In the genomic region with DNA sequence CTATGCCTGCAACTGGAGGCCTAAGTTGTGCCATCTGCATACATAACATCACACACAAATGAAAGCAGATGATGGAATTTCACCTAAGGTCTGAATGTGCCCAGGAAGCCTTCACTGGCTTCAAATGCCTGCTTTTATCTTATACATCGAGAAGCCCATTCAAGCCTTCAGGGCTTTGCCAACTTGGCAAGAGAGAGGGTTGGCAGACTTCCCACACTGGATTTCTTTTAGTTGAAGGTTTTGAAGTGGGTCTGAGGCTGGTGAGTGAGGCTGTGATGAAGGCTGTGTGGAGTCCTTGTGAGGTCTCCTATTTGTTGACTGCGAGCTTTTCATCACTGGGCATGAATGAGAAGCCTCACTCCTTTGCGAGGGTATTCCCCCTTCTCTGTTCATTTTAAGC, we compare ENCODE assay signal across 8 mouse cellular contexts.
DNase-seq lines count a peak whose midpoint lies in the region; ATAC-seq lines count a peak whose summit lies in the region.

No protein-coding gene starts in this region.

- ATAC-seq in neural tube, embryonic 12.5 days (ENCODE audit: low FRiP score, low read depth) = peak; percentile 44; the same call in 1 of the 2 replicates
- ATAC-seq in hindbrain, embryonic 15.5 days (ENCODE audit: low FRiP score, low read depth) = peak; percentile 92
- ATAC-seq in intestine, embryonic 15.5 days = no peak

- no peak overlapping the region for H3K9ac ChIP-seq in neural tube, embryonic 12.5 days
- no peak overlapping the region for H3K9ac ChIP-seq in hindbrain, embryonic 15.5 days
- no peak overlapping the region for H3K9ac ChIP-seq in intestine, embryonic 15.5 days

- H3K36me3 ChIP-seq in neural tube, embryonic 12.5 days = no peaks in the 10 kb centered on the region
- no peaks in the 10 kb centered on the region for H3K36me3 ChIP-seq in hindbrain, embryonic 15.5 days
- no peaks in the 10 kb centered on the region for H3K36me3 ChIP-seq in intestine, embryonic 15.5 days

- WGBS in neural tube, embryonic 12.5 days = 60% methylated on average over 3 of the region's 3 CpGs
- WGBS in hindbrain, embryonic 15.5 days = 41% methylated on average over 3 of the region's 3 CpGs
- WGBS in intestine, embryonic 15.5 days = 65% methylated on average over 3 of the region's 3 CpGs

- no peaks in the 10 kb centered on the region for H3K27me3 ChIP-seq in neural tube, embryonic 12.5 days (replicated peaks)
- no peaks in the 10 kb centered on the region for H3K27me3 ChIP-seq in hindbrain, embryonic 15.5 days
- no peaks in the 10 kb centered on the region for H3K27me3 ChIP-seq in intestine, embryonic 15.5 days (replicated peaks)

- H3K27ac ChIP-seq in neural tube, embryonic 12.5 days = no peak overlapping the region
- H3K27ac ChIP-seq in hindbrain, embryonic 15.5 days (replicated peaks) = no peak overlapping the region
- H3K27ac ChIP-seq in intestine, embryonic 15.5 days = no peak overlapping the region

- no peak overlapping the region for H3K4me2 ChIP-seq in neural tube, embryonic 12.5 days (replicated peaks)
- H3K4me2 ChIP-seq in hindbrain, embryonic 15.5 days = no peak overlapping the region
- no peak overlapping the region for H3K4me2 ChIP-seq in intestine, embryonic 15.5 days (replicated peaks)

- no peak overlapping the region for H3K4me3 ChIP-seq in neural tube, embryonic 12.5 days
- H3K4me3 ChIP-seq in hindbrain, embryonic 15.5 days = no peak overlapping the region
- no peak overlapping the region for H3K4me3 ChIP-seq in intestine, embryonic 15.5 days (replicated peaks)

- H3K9me3 ChIP-seq in neural tube, embryonic 12.5 days = no peaks in the 10 kb centered on the region
- H3K9me3 ChIP-seq in hindbrain, embryonic 15.5 days = no peaks in the 10 kb centered on the region
- no peaks in the 10 kb centered on the region for H3K9me3 ChIP-seq in intestine, embryonic 15.5 days

- H3K4me1 ChIP-seq in neural tube, embryonic 12.5 days = no peaks in the 10 kb centered on the region
- H3K4me1 ChIP-seq in hindbrain, embryonic 15.5 days (replicated peaks) = 0 out of 2 replicates have a peak, but pooled peaks cover 3% of the 10 kb centered on the region
- H3K4me1 ChIP-seq in intestine, embryonic 15.5 days (replicated peaks) = no peaks in the 10 kb centered on the region

- intact Hi-C loops in left cerebral cortex, postnatal 4 days (cut with DNase I) = loop anchor here (10.0 kb wide), 1 partner anchor 205 kb away; no protein-coding TSS in a partner anchor

- no peak for DNase-seq in neural tube, embryonic 10.5 days (ENCODE audit: extremely low spot score, low spot score)
- peak; percentile 50 for DNase-seq in cerebellum, adult 9-10 months
- DNase-seq in left cerebral cortex, postnatal 4 days = peak; percentile 89
- peak; percentile 85 to 88 for DNase-seq in right cerebral cortex, postnatal 10 days (ENCODE audit: low spot score in 2 of 2)
- no peak for DNase-seq in thymus, postnatal 10 days (ENCODE audit: low spot score in 2 of 2)

Comparison
In these comparisons a context has a peak if more than half of its experiments do, and no peak if none do; other contexts are left out.
1. DNase-seq: peak in cerebellum, adult 9-10 months (single experiment), left cerebral cortex, postnatal 4 days (single experiment) and right cerebral cortex, postnatal 10 days (2 of 2); none in neural tube, embryonic 10.5 days (single experiment) and thymus, postnatal 10 days (0 of 2).